Mouse (Mus musculus) right cerebral cortex, adult 18-20 months (tissue): ENCODE measurements around the gene Morn1.

ENCODE experiments used
- DNase-seq: peaks from one replicate; pipeline ENCODE4 v3.0.0; 2022; ENCODE audit warnings: mixed read lengths

Gene Morn1

DNA sequence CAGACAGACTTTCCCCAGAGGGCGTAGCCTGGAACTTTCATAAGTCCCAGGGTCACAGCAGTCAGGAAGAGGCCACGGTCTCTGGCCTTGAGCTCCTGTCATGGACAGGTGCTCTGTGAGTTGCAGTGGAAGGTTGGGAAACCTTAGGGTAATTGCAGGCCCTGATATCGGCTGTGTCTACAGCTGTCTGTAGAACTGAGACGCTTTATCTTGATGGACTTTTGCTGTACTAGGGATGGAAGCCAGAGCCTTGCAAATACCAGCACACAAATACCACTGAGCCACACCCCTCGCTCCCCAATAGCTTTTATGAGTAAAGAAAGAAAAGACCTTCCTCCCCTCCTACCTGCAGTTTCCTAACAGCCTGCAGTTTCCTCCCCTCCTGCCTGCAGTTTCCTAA, 34.2 kb downstream of the Morn1 start:
- no peak for DNase-seq

DNA sequence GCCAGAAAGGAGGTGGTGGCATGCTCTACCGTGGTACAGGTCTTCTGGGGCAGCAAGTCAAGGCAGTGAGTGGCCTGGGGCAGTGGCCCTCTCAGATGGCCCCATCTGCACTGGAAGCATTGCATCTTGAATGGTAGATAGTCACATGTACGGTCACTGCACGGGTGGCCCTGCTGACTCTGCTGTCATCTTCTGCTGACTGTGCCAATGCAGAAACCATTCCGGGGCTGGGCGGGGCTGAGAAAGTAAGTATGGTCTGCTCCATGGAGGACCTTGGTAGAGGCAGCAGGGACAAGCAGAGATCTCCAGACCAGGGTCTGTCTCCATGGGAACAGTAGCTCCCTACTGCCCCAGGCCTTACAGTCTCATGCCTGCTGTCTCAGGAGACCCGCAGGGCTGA, 34.8 kb downstream of the Morn1 start:
- no peak for DNase-seq

DNA sequence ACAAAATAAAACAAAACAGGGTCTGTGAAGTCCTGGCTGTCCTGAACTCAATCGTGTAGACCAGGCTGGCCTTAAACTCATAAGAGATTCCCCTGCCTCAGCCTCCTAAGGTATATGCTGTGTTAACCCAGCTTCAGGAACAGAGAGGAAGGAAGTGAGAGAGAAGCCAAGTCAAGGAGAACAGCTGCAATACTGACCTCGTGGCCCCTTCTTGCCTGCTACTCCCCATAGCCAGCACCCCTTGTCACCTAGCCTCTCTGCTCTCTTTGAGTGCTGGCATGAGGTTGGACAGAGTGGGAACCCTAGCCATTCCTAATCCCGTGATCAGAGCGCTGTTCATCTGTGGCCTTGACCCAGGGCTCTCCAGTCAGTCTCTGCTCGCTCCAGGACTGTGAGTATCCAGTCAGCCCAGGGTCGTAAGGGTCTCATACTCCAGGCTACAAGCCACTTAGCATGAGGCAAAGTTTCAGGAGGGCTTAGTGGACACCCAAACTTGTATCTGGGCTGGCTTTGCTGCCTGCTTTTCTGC, 35.6 kb downstream of the Morn1 start:
- no peak for DNase-seq

DNA sequence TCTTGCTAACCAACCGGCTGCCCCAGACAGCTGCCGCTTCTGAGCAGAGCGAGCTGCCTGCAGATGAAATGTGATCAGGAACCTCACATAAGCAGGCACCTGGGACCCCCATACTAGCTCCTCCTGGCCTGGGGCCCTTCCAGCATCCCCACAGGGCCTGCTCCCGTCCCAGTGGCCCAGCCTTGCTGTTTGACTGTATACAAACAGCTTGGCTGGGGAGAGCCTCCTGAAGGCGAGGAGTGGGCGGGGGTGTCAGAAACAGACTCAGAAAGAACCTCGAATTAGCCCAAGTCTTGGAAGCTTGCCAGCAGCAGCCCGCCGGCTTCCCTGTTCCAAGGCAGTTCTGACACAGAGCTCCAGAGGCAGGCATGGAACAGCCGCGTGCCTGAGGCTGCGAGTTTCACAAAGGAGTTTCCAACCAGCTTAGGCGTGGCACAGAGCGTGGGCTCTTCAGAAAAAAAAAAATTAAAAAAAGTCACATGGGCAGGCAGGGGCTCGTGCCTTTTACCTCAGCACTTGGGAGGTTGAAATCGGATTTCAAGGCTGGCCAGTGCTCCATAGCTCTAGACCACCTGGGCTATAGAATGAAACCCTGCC, 36.2 kb downstream of the Morn1 start:
- DNase-seq: peak; percentile 98

DNA sequence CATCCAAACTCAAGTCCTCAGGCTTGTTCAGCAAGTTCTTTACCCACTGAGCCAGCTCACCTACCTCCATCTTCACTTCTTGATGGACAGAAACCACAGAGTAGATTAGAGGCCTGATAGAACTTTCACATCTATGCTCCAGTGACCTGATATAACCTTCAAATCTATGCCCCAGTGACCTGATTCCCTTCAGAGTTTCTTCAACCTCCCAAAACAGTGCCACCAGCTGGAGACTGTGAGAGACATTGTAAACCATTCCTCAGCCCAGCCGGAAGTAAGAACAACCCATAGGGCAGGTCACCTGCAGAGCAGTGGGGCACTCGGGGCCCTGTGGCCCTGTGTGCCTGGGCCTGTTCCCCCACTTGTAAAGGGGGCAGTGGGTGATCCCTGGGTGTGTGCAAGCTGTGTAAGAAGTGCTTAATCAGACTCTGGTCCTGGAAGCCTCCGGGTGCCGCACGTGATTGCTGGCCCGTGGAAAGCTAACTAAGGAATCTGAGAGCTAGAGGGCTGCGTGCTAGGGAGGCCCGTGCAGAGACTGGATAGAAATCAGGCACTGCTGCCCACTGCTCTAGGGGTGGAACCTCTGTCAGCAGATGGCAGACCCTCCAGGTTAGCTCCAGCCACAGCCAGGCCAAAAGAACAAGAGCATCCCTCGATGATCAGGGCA, 37.6 kb downstream of the Morn1 start:
- no peak for DNase-seq

DNA sequence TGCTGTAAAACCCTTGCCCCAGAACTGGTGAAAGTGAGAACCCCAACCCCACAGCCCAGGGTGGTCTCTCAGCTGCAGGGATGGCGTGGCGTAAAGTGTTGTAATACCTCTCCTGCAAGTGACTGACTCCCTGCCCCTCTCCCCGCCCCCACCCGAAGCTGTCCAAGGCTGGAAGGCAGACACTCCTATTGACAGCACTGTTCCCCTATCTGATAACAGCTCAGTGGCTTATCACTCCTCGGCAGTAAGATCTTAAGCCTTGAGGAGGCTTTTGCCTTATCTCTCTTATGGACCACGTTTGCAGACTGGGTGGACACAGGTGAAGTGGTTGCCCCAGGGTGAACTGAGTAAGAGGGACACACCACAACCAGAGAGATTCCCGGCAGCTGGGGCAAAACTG, 38.9 kb downstream of the Morn1 start:
- no peak for DNase-seq

DNA sequence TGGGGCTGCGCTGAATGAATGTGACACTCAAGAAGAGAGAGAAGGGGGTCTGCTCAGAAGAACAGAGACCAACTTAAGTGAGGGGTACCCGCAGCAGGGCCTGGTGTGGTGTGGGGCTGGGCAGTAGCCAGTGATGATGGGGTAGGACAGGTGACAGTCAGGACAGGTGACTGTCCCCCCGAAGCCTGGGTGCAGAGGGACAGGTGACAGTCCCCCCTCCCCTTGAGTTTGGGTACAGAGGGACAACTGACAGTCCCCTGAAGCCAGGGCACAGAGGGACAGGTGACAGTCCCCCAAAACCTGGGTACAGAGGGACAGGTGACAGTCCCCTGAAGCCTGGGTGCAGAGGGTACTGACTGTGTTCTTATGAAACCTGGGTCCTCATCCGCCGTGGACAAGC, 39.8 kb downstream of the Morn1 start:
- DNase-seq: no peak

DNA sequence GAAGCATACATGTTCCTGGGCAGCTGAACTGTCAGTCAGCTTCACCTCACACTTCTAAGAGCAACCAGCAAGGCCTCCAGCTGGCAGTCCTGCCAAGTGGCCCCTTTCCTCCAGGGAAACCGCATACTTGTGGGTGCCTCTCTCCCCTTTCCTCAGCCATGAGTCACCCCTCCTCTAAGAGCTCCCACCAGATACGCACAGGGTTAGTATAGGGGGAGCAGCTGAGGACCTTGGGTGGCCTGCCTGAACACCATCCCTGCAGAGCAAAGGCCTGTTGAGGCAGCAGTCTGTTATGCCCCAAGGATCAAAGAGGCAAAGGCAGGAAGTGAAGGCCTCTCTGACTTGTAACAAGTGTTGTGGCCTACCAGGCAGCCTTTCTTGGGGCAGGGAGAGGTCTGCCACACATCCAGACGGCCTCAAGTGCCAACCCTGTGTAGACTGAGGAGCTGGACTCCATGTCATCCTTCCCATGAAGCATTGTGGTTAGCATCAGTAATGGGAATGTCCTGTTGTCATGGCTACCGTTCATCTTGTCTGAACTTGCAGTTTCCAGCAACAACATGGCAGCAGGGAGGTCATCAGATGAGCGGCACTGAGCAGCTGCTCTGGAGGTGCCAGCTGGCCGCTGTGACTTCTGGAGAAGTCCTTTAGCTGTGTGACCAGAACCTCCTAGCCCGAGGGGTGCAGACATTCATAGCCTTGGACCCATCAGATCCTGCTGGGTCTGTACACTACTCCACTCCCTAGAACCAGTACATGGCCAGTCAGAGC, 40.4 kb downstream of the Morn1 start:
- no peak for DNase-seq

DNA sequence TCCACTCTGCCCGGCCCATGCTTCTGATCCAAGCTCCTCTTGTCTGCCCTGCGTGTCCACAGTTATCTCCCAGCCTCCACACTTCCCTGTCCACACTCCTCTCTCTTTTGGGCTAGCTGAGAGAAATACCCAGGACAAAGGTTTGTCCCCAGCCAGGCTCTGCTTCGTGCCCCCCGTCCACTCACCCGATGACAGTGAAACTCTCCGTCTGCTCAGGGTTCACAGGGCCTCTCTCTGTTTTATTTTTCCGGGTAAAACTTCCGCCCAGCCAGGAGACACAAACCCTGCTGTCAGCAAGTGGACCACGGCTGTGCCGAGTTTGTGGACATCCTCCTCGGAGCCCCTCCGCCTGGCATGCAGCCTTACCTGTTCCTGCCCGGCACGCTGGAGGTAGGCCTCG, 42.0 kb downstream of the Morn1 start:
- DNase-seq: no peak

DNA sequence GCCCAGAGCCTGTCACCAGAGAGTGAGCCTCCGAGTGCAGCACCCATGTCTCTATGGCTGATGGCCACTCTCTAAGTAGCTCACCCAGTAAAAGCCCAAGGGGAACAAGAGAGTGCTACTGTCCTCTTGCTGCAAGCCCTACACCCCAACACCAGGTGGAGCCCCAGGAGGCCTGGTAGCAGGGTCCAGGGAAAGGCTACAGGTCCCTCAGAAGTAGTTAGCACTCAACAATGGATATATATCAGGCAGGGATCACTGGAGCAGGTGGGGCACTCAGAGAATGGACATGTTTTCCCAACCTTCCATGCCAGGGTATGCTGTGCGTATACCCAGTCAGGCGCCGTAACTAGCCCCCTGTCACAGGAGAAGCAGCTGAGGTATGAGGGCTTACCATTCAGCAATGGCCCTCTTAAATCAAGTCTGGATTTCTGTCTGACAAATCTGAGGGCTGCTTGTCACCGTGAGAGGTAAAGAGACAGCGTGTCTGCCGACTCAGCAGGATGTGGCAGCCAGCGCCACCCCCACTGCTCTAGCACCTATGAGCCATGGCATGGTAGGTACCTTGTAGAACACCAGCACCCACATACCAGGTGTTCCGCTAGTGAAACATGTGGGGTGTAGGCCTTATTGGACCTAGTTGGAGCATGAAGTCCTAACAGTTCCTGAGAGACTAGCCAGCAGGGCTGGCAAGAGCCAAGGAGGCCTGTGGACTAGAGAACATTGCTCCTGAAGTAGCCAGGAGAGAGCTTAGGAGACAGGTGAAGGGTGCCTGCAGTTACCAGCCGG, 42.9 kb downstream of the Morn1 start:
- DNase-seq: peak; percentile 71

DNA sequence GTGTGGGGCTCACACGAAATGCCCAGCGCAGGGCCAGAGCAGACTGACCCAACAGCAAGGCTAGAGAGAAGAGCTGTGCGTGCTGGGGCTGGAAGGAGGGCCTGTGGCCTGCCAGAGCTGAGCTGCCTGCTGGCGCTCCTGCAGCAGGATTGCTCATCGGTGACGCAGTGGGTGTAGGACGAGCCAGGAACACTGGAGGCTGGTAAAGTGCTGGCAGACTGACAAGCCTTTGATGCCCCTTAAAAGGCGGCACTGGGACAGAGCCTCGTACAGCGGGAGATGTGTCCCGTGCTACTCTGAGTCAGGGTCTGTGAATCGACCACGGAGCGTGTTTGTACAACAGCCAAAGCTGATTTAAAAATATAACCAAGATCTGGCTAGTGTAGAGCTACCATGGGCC, 43.6 kb downstream of the Morn1 start:
- DNase-seq: peak; percentile 96

DNA sequence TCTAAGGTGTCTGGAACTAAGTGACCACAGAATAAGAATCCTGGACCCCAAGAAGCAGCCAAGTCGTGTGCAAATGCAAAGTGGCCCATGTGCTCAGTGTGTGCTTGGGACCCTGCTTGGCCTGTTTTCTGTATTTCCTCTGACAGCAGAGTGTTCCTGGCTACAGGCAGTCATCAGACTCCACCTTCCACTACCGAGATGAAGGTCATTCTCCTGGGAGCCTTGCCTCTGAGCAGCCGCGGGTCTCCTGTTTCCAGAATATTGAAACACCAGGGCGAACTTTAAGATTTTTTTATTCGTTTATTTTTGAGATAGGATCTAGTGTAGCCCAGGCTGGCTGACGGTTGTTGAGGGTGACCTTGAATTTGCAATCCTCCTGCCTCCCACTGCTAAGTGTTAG, 44.2 kb downstream of the Morn1 start:
- no peak for DNase-seq

DNA sequence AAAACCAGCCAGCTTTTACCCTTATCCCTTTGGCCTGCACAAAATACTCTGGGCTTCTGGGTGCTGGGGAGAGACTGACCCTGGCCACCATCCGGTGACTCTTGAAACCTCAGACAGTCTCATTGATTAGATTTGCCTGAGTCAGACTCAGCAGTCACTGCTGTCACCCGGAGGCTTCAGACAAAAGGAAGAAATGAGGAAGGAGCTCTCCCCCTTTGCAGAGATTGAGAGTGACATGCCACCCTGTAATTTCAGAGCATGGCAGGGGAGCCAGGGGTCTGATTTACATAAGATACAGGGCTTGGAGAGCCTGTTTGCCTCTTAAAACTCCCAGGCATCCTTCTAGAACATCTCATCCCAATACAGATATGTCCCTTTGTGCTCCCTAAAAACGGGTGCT, 46.8 kb downstream of the Morn1 start:
- no peak for DNase-seq

DNA sequence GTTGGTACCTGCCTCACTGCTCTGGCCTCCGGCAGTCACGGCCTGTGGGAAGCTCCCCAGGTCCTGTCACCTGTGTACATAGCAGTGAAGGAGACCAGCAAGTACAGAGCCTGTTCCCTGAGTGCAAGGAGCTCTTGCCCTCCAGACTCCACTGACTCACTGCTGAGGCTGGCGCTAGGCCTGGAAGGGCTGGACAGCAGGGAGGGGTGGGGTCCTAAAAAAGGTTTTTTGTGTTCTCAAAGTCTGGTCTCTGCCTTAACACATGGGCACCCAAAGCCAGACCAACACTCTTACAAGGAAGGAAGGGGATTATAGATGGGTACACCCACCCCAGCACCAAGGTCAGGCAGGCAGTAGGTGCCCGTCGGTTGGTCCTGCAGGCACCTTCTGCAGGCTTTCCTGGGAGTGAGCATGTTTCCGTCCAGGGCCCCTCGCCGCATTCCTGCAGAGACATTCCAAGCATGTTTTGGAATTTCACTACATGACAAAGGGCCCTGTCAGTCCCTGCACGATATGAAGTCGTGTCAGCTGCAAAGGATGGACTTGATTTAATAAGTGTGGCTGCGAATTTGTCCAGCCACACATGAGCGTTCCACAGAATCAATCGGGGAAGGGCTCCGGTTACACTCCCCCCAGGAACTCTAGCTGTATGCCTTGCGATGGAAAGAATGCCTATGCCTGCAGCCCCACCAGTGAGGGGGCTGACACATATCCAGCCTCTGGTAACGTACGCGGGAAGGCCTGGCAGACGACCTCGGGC, 47.5 kb downstream of the Morn1 start:
- no peak for DNase-seq

DNA sequence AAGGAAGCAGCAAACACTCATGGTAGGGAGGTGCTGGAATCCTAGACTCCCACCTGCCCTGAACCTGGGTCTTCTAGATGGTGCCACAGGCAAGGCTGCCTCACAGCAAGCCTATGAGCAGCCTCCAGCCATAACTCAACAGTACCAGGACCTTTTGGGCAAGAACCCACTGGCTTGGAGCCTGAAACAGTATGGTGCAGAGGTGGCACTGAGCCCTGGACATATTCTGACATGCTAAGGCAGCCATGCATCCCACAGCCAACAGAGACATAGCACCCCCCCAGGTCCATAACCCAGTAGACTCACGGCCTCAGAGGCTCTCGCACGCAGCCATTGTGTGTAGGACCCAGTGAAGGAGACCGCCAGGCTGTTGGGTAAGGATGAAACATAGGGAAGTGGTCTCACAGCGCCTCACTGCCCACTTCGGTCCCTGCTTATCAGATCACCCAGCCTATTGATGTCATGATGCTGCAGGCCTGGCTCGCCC, 48.4 kb downstream of the Morn1 start:
- DNase-seq: no peak

DNA sequence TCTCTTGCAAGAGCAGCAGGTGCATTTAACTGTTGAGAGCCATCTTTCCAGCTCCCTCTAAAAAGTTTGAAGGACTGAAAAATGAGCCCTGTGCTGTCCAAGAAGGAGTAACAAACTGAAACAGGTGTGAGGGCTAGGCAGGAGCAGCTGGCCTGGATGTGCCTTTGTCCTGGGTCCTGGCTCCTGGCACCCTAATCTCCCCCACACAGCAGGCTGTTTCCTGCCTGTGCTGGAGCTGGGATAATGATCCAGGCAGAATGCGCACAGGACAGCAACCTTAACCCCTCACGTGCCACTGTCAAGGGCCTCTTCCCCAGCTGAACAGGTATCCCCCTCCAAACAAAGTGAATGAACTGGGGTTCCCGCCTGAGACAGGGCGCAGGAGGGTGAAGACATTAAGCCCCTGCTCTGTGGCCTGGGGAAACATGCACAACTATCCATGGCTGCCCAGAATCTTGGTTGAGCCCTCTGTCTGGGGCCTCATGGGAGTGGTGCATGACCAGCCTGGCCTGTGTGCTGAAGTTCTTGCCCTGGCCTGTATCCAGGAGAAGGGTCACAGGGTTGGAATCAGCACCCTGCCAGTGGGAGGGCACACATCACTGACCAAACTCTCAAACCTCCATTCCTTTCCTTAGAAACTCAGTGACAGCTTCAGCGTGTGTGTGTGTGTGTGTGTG, 49.7 kb downstream of the Morn1 start:
- DNase-seq: no peak

DNA sequence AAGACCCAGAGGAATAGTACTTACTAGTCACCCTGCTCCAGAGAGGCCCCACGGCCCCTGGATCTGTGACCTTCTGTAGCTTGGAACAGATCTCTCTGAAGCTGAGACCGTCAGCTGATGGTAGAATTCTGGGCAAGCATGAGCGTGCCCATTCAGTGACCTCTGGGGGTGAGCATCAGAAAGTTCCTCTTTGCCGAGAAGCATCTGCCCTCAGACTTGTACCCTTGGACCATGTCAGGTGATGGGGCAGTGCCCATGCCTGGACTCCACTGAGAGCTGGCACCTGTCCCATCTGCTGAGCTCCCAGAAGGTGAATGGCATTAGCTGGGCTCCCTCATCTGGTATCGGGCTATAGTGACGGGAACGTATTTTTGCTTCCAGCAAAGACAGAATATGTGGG, 51.5 kb downstream of the Morn1 start:
- no peak for DNase-seq

DNA sequence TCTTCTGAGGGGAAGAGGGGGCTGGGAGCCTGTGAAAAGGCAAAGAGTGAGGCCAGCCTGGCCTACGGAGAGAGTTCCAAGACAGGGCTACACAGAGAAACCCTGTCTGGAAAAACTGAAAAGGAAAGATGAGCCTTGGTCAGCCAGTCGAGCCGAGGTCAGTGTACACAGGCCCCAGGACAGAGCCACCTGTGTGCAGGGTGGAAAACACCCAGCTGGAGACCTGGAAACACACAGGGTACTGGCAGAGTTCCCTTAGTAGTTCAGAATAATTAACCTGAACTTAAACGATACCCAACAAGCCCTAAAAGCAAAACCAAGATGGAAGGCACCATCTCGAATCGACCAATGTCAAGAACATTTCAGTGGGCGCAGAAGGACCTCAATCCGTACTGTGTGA, 52.1 kb downstream of the Morn1 start:
- DNase-seq: no peak

DNA sequence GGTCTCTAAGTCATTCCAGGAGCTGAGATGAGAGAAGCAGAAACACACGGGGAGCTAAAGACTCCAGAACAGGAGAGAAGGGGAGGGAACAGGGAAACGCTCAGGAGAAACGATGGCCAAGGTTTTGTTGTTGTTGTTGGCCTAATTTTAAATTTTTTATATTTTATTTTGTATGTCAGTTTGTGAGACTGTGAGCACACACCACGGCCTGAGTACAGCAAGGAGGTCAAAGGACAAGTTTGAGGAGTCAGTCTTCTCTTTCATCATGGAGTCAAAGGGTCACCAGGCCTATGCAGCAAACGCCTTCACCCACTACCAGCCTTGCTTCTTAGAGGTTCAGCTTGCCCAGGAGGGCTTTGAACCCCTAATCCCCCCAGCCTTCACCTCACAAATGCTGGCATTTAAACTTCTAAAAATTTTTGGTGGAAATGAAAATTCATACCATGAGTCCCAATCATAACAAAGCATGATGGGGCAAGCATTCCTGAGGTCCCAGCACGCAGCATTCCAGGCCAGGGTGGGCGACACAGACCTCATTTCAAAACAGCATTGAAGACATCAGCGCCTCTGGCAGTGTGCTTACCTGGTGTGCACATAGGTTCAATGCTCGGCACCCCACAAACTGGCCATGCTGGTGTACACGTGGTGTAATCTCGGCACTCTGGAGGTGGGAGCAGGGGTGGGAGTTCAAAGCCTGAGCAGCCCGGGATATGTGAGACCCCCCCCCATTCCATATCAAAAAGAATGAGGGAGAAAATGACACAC, 53.1 kb downstream of the Morn1 start:
- DNase-seq: no peak

DNA sequence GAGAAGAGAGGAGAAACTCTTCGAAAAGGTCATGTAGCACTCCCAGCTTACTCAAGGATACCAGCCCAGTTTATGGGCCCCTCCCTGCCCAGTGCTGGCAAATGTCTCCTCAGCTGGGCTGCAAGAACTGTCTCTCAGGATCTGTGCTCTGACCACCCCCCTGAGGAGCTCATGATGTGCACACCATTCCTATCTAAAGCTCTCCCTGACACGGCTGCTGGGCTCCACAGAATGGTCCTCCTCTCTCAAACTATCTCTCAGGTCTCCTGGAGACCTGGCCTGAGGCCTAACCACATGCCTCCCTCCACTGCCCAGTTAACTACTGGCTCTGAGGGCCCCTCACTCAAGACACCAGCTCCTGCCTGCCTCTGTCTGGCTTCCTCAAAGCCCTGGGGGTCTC, 53.8 kb downstream of the Morn1 start:
- no peak for DNase-seq

DNA sequence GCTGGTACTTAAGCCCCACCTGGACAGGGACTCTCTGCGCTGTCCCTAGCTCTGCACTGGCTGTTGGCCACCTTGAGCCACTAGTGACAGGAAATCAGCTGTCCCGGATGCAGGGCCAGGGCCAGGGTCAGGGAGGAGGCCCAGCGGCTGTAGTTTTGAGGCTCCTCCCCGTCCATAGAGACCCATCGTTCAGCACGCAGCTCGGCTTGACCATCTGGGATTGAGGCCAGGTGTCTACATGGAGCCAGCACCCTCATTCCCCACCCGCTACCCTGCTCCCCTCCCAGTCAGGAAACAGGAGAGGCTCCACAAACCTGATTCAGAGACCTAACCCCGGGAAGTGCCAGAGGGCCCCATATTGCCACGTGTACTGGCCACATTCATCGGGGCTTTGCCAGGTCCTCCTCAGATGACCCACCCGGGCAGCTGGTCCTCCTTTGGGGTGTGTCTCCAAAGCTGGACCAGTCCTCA, 54.5 kb downstream of the Morn1 start:
- DNase-seq: no peak
